Mouse (Mus musculus) spleen, adult 2 months (tissue): Measurements from ENCODE around the gene Nckap5. TPM values are rescaled to one million over a fixed set of nuclear protein-coding genes. Genes with fewer than 3 reads are reported as not detected.

ENCODE experiments used
- DNase-seq, 2 experiments: peaks; one replicate each; pipeline versions ENCODE4 v3.0.0 to v3.0.0-alpha.2; 2012 to 2021; ENCODE audit warnings: low spot score in 2 of 2, low read depth in 1 of 2
- H3K27ac ChIP-seq: fragments of 200-500 bp; 2 replicates; pipeline ENCODE4 v1.5.1; 2012; ENCODE audit warnings: low read length, inconsistent platforms; ENCODE audit not compliant: insufficient read depth
- H3K27me3 ChIP-seq: fragments of 200-500 bp; 2 replicates; pipeline ENCODE4 v1.6.1; 2012; ENCODE audit warnings: mild to moderate bottlenecking, moderate library complexity, low read length, inconsistent platforms; ENCODE audit not compliant: control insufficient read depth, insufficient read depth
- H3K36me3 ChIP-seq: fragments of 200-500 bp; 2 replicates; pipeline ENCODE4 v1.6.1; 2012; ENCODE audit warnings: mild to moderate bottlenecking, low read length, inconsistent platforms; ENCODE audit not compliant: control insufficient read depth, insufficient read depth
- H3K4me1 ChIP-seq: fragments of 200-500 bp; 2 replicates; pipeline ENCODE4 v1.6.1; 2011; ENCODE audit warnings: inconsistent platforms; ENCODE audit not compliant: control insufficient read depth, insufficient read depth, insufficient read length
- H3K4me3 ChIP-seq: fragments of 200-500 bp; 2 replicates; pipeline ENCODE4 v1.5.1; 2011; ENCODE audit warnings: mild to moderate bottlenecking, inconsistent platforms; ENCODE audit not compliant: insufficient read depth, insufficient read length; ENCODE audit errors: extremely low read depth
- CTCF ChIP-seq: fragments of 200-500 bp; IDR thresholded peaks from 2 replicates; pipeline ENCODE4 v1.5.1; 2011; ENCODE audit warnings: mild to moderate bottlenecking, inconsistent platforms; ENCODE audit not compliant: insufficient read depth, insufficient read length, insufficient replicate concordance; ENCODE audit errors: extremely low read depth
- POLR2A ChIP-seq: fragments of 200-500 bp; IDR thresholded peaks from 2 replicates; pipeline ENCODE4 v1.6.1; 2011; ENCODE audit warnings: low read depth, low read length, inconsistent platforms
- WGBS: fragments of 180-500 bp; shearing (Covaris S2); methylation state at CpG from one replicate; pipeline ENCODE4 v1.1.7; 2018; 5-methylcytosine and 5-hydroxymethylcytosine counted together
- polyA plus RNA-seq: library from polyadenylated mRNA; depleted of rRNA; stranded (reverse); fragments of >200 nt; gene quantifications from 2 replicates; pipeline ENCODE4 v1.2.3, GENCODE M21; 2012

The Nckap5 gene
- polyA plus RNA-seq, 1 experiment, result 0.26 TPM

GRCm38 (mm10) chr1:126301129-126301528 is 529.5 kb downstream of the Nckap5 start:
- 81% methylated on average over 2 of the region's 2 CpGs for WGBS
- H3K27ac ChIP-seq, result no peak overlapping the region

GRCm38 (mm10) chr1:126264931-126265330 is 565.7 kb downstream of the Nckap5 start:
- 80% methylated on average over 5 of the region's 5 CpGs for WGBS
- H3K27me3 ChIP-seq, result no peaks in the 10 kb centered on the region
- H3K36me3 ChIP-seq, result no peaks in the 10 kb centered on the region
- TF ChIP-seq CTCF (no peak), POLR2A (no peak)
- H3K4me3 ChIP-seq, result no peak overlapping the region
- H3K4me1 ChIP-seq, result no peaks in the 10 kb centered on the region
- no peak for DNase-seq
- no peak overlapping the region for H3K27ac ChIP-seq

More at GRCm38 (mm10) chr1:126301129-126301528, 529.5 kb downstream of the Nckap5 start:
- Histone ChIP-seq H3K4me3 (no peak overlapping the region), H3K36me3 (no peaks in the 10 kb centered on the region), H3K27me3 (no peaks in the 10 kb centered on the region), H3K4me1 (no peaks in the 10 kb centered on the region)
- DNase-seq, result no peak
- TF ChIP-seq CTCF (no peak), POLR2A (no peak)

DNA sequence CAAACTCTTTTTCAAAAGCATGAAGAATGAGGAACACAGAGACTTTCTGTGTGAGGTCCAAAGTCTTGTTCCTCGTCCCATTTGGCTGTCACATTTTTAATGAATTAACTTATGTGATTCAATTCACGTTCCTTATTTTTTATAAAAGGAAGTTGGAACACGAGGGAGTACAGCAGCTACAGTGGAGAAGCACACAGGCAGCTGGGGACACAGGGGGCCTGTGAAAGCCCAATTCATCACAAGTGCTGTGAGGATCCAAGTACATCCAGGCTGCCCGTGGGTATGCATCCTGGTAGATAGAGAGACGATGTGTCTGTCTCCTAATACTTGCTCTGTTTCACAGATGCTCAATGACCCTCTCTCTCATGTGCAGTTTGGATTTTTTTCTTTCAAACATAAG is 576.2 kb downstream of the Nckap5 start:
- Histone ChIP-seq H3K4me1 (no peaks in the 10 kb centered on the region), H3K4me3 (no peak overlapping the region), H3K27me3 (no peaks in the 10 kb centered on the region), H3K36me3 (no peaks in the 10 kb centered on the region), H3K27ac (no peak overlapping the region)
- no peak for TF ChIP-seq CTCF
- no peak for TF ChIP-seq POLR2A
- WGBS, result 56% methylated on average over 5 of the region's 5 CpGs
- DNase-seq, result no peak

- Histone ChIP-seq H3K36me3 (no peaks in the 10 kb centered on the region), H3K4me3 (no peak overlapping the region), H3K27me3 (no peaks in the 10 kb centered on the region), H3K4me1 (no peaks in the 10 kb centered on the region), H3K27ac (no peak overlapping the region)
- no peak for TF ChIP-seq POLR2A
- TF ChIP-seq CTCF, result no peak
- 96% methylated on average over 7 of the region's 7 CpGs for WGBS
- DNase-seq, result no peak
Measured at GRCm38 (mm10) chr1:126253934-126254333, 576.7 kb downstream of the Nckap5 start.

DNA sequence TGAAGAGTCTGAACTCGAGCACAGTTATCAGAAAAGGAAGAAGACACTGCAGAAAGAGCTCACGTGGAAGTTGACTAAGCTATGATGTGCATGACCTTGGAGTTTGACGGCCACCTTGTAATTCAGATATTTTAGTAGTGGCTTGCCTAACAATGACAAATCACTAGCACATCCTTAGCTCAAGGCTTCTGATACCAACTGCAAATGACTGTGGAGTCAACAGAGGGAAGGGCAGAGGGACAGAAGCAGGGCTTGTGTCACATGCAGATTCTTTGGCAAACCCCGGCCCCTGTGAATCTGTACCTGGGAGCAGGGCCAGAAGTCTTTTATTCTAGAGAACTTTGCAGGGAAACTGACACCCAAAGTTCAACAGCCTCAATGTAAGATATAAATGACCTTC is 597.4 kb downstream of the Nckap5 start:
- no peaks in the 10 kb centered on the region for H3K27me3 ChIP-seq
- 74% methylated on average over 4 of the region's 4 CpGs for WGBS
- TF ChIP-seq CTCF, result no peak
- TF ChIP-seq POLR2A, result no peak
- H3K36me3 ChIP-seq, result no peaks in the 10 kb centered on the region
- H3K4me3 ChIP-seq, result no peak overlapping the region
- no peak for DNase-seq
- H3K27ac ChIP-seq, result no peak overlapping the region
- H3K4me1 ChIP-seq, result no peaks in the 10 kb centered on the region

DNA sequence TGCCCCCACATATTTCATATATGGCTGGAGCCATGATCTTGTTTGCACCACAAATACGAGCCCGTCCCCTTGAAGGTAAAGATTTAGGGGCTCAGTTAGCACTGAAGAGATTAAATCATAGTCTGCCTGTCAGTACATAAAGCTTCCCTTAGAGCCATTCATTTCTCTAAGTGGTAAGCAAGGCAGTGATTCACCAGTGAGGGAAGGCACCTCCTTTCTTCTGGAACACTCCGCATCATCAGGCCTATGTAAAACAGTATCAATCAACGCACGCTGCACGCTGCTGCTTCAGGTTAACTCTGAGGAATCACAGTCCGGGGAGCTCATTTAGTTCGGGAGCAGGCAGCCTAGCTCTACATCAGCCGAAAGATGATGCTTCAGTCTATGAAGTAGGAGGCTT is 599.4 kb downstream of the Nckap5 start:
- no peaks in the 10 kb centered on the region for H3K4me1 ChIP-seq
- H3K4me3 ChIP-seq, result no peak overlapping the region
- no peak overlapping the region for H3K27ac ChIP-seq
- H3K27me3 ChIP-seq, result no peaks in the 10 kb centered on the region
- WGBS, result 84% methylated on average over 9 of the region's 9 CpGs
- H3K36me3 ChIP-seq, result no peaks in the 10 kb centered on the region
- DNase-seq, result no peak
- TF ChIP-seq CTCF (no peak), POLR2A (no peak)

GRCm38 (mm10) chr1:126210212-126210611 is 620.4 kb downstream of the Nckap5 start:
- Histone ChIP-seq H3K4me1 (no peaks in the 10 kb centered on the region), H3K27me3 (no peaks in the 10 kb centered on the region), H3K27ac (no peak overlapping the region), H3K36me3 (no peaks in the 10 kb centered on the region), H3K4me3 (no peak overlapping the region)
- no peak for DNase-seq
- 51% methylated on average over 6 of the region's 6 CpGs for WGBS
- TF ChIP-seq POLR2A (no peak), CTCF (no peak)
